Mouse (Mus musculus): ENCODE data around the gene Pcbp1.
"Not testable (repeated sequence)": the region's sequence is repeated elsewhere in the genome, so short reads cannot be mapped to it uniquely, and the experiment has no call there.

Gene Pcbp1

DNA sequence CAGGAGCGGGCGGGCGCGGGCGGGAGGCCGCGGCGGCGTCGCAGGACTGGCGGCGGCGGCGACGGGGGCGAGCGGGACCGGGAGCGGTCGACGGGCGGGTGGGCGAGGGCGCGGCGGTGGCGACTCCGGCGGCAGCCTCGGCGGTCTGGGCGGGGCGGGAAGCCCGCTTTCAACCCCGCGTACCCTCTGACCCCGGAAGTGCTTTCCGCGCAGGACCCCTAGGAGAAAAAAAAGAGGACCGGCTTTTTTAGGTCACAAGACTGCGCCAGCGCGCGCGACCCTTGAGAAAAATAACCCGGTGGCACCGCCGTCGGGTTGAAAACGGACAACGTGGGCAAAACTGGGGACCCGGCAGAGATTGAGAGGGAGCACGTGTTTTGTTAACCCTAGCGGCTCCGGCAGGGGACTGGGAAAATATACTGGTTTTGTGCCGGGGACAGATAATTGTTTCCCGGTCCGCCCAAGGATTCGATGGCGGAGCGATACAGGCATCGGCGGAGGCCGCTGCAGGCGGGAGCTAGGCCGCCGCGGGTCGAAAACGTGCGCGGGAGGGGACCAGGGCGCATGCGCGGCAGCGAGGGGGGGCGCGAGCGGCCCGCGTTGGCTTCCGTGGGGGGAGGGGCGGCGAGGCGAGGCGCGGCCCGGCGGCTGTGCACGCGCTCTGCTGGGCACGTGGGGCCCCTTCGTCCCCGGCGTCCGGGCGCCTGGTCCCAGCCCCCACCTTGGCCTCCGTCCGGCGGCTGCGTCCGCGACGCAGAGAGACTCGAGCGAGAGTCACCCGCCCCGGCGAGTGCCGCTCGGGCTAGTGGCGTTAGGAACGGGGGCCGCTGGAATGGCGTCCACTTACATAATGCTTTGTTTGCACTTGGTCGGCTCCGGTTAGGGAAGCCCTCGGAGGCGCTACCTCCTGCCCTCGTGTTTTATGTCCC lies at the start of gene Pcbp1:
TSS of gene Pcbp1 (minus strand) at position 290 of the 929 bp plus-strand sequence.
- DNase-seq, result peak; percentile 96

- no peak for DNase-seq
Observed at GRCm38 (mm10) chr6:86574495-86574894, 48.4 kb upstream of the Pcbp1 start.

DNA sequence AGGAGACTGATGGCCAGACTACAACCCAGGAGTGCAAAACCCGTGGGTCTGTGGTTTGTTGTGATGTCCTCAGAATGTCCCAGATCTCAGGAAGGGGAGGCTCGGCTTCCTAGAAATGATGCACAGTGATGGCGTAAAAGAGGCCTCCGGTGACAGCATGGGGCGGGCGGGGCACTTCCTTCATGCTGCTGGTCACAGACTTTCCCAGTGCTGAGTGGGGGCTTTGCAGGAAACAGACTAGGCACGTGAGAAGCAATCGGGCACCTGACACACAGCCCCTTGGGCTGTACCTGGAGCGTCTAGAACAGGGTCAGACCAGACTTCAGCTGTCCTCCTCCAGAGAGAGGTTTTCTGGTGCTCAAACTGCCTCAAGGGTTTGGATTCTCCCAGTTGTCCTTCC lies 44.7 kb upstream of the Pcbp1 start:
- peak; percentile 56 for DNase-seq

- DNase-seq, result peak; percentile 48
Observed at GRCm38 (mm10) chr6:86569461-86569820, 43.3 kb upstream of the Pcbp1 start.

DNA sequence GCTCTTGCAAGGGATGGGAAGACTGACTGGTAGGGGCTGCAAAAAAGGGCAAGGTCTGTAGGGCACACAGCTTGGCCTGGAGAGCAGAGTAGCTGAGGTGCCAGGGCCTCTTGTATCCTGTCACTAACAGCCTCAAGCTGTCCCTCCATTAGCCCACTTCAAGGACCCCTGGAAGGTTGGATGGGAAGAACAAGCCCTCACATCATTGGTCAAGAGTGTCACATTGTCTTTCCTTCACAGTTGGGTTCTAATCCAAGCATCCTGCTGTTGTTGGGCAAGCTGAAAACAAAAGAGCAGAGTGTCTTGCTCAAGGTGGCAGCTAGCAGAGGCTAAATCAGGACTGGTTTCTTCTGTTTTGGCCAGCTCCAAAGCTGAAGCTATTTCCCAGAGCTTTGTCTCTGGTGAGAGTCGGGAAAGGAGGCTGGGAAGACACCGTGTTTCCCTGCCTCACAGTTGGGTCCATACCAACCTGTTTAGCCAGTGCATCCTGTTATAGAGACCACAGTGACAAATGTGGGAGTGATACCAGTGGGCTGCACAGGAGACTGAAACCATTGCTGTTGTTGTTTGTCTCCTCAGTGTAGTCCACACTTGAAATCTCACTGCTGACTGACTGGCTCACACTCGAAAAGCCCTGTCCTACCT lies 42.8 kb upstream of the Pcbp1 start:
- no peak for DNase-seq

DNA sequence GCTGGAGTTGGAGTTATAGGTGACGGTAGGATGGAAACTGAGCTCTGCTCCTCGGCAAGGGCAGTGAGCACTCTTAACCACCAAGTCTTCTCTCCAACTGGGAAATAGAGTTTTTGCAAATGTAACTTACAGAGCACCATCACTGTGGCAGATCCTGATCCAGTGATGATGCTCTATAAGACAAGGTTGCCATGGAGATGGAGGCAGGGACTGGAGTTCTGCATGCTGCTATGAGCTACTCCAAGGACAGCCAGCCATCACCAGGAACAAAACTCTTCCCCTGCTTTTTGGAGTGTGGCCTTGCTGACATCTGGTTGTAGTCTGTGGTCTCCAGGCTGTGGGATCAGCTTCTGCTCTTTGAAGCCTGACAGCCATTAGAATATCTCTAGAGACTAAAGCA lies 39.7 kb upstream of the Pcbp1 start:
- no peak for DNase-seq

- not testable (repeated sequence) for DNase-seq
Observed at GRCm38 (mm10) chr6:86557182-86557581, 31.1 kb upstream of the Pcbp1 start.

DNA sequence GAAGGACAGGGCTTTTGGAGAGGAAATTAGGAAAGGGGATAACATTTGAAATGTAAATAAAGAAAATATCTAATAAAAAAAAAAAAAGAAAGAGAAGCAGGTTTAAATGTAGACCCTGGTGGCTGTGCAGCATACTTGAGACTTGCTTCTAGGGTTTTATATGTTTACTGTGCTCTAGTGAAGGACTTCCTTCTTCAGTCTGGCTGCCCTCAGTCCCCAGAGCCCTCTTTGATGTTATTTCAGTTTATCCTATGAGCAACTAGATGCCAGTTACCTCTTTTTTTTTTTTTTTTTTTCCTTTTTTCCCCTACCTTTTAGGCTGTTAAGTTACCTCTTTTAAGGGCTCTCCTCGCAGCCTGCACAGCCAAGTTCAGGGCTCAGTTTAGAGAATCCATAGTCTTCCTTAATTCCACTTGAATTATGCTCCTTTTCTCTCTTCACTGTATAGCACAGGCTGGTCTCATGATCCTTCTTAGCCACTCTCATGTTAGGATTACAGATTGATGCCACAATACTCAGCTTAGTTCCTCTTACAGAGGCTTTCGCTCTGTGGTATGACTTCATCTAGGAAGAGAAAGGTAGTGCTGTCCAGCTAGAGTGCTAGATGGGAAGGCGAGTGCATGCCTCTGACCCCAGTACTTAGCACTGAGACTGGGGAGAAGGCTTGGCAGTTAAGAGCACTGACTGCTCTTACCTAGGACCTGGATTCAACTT lies 30.4 kb upstream of the Pcbp1 start:
- no peak for DNase-seq

DNA sequence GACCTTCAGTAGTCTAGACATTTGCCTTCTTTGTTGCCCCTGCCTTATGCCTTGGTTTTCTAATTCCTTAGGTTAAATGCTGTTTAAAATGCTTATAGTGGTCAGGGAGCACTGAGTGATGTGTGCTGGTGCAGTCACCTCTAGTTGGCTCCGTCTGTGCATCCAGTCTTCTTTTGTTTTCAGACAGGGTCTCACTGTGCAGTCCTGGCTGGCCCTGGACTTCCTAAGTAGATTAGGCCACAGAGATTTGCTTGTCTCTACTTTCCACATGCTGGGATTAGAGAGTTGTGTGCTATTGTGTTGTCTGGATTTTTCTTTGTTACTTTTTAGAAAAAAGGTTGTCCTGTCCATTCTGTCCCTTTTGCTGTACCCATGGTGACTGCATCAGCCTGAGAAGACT lies 24.5 kb upstream of the Pcbp1 start:
- no peak for DNase-seq

DNA sequence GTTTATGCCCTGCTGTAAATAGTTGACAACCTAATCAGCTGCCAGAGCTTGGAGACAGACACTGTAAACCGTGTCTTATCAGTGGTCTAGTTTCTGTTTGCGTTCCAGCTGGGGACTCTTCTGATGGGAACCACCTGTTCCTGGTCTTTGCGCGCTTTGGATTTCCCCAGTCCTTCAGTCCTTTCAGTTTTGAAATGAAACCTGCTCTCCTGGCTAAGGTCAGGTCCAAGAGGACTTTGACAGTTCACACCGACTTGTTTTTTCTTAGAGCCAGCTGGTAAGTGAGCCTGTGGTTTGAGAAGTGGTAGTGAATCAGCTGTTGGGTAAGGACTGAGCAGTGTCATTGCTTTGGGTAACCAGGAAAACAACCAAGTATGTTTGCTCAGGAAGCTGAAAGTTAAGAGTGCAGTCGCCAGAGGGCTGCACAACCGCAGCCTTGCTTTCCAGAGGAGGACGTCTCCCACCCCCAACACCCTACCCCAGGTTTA lies 21.8 kb upstream of the Pcbp1 start:
- peak; percentile 57 for DNase-seq

GRCm38 (mm10) chr6:86547228-86547755 lies 21.2 kb upstream of the Pcbp1 start:
- no peak for DNase-seq

DNA sequence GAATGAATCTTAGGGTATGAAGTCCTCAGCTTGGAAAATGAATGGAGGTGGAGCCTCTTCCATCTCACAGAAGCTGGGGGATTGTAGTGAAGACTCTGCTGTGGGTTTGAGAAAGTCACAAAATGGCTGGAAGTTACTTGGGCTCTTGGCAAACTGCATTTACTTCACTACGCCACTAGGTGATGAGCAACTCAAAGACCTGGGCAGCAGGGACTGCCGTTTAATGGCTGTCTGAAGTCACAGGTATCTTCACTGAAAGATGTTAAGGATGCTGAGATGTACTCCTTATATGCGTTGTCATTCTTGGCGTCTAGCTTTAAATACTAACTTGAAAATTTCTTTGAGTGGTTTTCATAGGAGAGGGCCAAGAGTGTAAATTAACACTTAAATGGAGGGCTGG lies 19.1 kb upstream of the Pcbp1 start:
- DNase-seq, result peak; percentile 50

- DNase-seq, result no peak
Observed at GRCm38 (mm10) chr6:86543869-86544268, 17.7 kb upstream of the Pcbp1 start.

GRCm38 (mm10) chr6:86543060-86543459 lies 16.9 kb upstream of the Pcbp1 start:
- DNase-seq, result no peak

GRCm38 (mm10) chr6:86541650-86542049 lies 15.5 kb upstream of the Pcbp1 start:
- no peak for DNase-seq

GRCm38 (mm10) chr6:86528451-86528785 lies 2.3 kb upstream of the Pcbp1 start:
- DNase-seq, result no peak

GRCm38 (mm10) chr6:86527766-86528450 lies 1.8 kb upstream of the Pcbp1 start:
- no peak for DNase-seq

- peak; percentile 79 for DNase-seq
Observed at GRCm38 (mm10) chr6:86526961-86527740, 1.0 kb upstream of the Pcbp1 start.

DNA sequence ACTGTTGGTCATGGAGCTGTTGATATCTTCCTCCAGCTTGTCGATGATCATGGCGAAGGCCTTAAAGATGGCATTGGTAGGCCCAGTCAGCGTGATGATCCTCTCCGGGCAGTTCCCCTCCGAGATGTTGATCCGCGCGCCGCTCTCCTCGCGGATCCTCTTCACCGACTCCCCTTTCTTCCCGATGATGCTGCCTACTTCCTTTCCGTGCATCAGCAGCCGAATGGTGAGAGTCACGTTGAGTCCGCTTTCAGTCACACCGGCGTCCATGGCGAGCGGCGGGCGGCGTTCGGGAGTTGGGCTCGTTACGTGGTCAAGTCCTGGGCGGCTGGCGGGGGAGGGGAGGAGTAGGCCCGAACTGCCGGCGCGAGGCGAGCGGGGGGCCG lies 482 bp downstream of the Pcbp1 start:
- no peak for DNase-seq

DNA sequence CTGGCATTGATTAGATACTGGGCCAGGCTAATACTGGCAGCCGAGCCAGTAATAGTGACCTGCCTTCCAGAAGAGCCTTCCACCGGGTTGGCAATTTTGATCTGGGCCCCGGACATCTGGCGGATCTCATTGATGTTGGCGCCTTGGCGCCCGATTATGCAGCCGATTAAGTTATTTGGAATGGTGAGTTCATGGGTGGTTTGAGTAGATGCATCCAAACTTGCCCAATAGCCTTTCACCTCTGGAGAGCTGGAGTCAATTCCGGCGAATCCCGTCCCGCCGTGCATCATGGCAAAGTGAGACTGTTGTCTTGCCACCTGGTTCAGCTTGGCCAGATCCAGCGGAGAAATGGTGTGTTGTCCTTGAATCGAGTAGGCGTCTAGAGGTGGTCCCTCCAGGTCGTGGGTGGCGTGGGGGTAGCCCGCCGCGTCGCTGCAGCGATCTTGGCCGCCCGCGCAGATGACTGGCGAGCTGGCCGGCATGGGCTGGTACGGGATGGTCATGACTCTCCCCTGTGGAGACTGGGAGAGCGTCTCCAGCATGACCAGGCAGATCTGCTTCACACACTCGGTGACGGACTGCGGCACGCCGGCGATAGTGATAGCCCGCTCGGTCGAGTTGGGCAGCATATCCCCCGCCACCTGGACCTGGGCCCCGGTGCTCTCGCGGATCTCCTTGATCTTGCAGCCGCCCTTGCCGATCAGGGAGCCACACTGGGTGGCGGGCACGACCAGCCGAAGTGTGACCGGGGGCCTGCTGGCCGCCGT lies 1.1 kb downstream of the Pcbp1 start:
- peak; percentile 42 for DNase-seq
